Mouse (Mus musculus) skeletal muscle tissue, postnatal 0 days (tissue): Measurements from ENCODE around the gene Gm11361. TPM values are rescaled to one million over a fixed set of nuclear protein-coding genes. Genes with fewer than 3 reads are reported as not detected.

ENCODE experiments used
- polyA plus RNA-seq: library from polyadenylated mRNA; unstranded; fragments of >200 nt; fragmentation: Nextera tagmentation; extraction: Ambion mirVana; gene quantifications from 2 replicates; pipeline ENCODE4 v1.2.1, GENCODE M21; 2015

The Gm11361 gene
- 1.4 and 4.5 TPM in 2 replicates for polyA plus RNA-seq

GRCm38 (mm10) chr13:28257228-28257627 is at the start of gene Gm11361:
Gene Gm11361, plus strand, starts transcription at chr13:28257528.

Other genes with a start within 250 kb of the Gm11361 start
- not detected in 2 replicates for gene Prl4a1, start 241.3 kb upstream of the Gm11361 start, polyA plus RNA-seq
- not detected in 2 replicates for gene Prl5a1, start 115.0 kb upstream of the Gm11361 start, polyA plus RNA-seq